Mouse (Mus musculus) CD8-positive naive resting alpha-beta T cell, adult 2 months (primary cell): Measurements from ENCODE around the gene Ttc30b.
"Not testable (repeated sequence)": the region's sequence is repeated elsewhere in the genome, so short reads cannot be mapped to it uniquely, and the experiment has no call there.

Experiments used
- DNase-seq, 2 experiments: peaks; one replicate each; pipeline ENCODE4 v3.0.0; 2022; ENCODE audit warnings: low read depth in 2 of 2, low spot score in 2 of 2

The Ttc30b gene

GRCm38 (mm10) chr2:75953320-75953719, 14.9 kb upstream of the Ttc30b start:
- no peak for DNase-seq

- DNase-seq = no peak
Observed at GRCm38 (mm10) chr2:75950685-75951084, 12.3 kb upstream of the Ttc30b start.

- not testable (repeated sequence) for DNase-seq
Observed at GRCm38 (mm10) chr2:75937520-75938116, 767 bp downstream of the Ttc30b start.

GRCm38 (mm10) chr2:75936685-75937084, 1.7 kb downstream of the Ttc30b start:
- DNase-seq = not testable (repeated sequence)

GRCm38 (mm10) chr2:75933541-75933940, 4.8 kb downstream of the Ttc30b start:
- no peak for DNase-seq

- DNase-seq = no peak
Observed at GRCm38 (mm10) chr2:75930941-75931340, 7.4 kb downstream of the Ttc30b start.

- DNase-seq = no peak
Observed at GRCm38 (mm10) chr2:75929786-75930444, 8.5 kb downstream of the Ttc30b start.

- no peak for DNase-seq
Observed at GRCm38 (mm10) chr2:75929141-75929540, 9.2 kb downstream of the Ttc30b start.

GRCm38 (mm10) chr2:75928011-75928410, 10.4 kb downstream of the Ttc30b start:
- DNase-seq = no peak

GRCm38 (mm10) chr2:75926061-75926460, 12.3 kb downstream of the Ttc30b start:
- DNase-seq = no peak

- DNase-seq = no peak
Observed at GRCm38 (mm10) chr2:75923807-75924340, 14.5 kb downstream of the Ttc30b start.

GRCm38 (mm10) chr2:75915040-75915439, 23.3 kb downstream of the Ttc30b start:
- DNase-seq = peak in 1 of 2 experiments; percentile 9

- no peak for DNase-seq
Observed at GRCm38 (mm10) chr2:75907142-75907541, 31.2 kb downstream of the Ttc30b start.

- no peak for DNase-seq
Observed at GRCm38 (mm10) chr2:75901869-75902268, 36.5 kb downstream of the Ttc30b start.

GRCm38 (mm10) chr2:75900281-75900680, 38.1 kb downstream of the Ttc30b start:
- no peak for DNase-seq

GRCm38 (mm10) chr2:75895711-75896110, 42.7 kb downstream of the Ttc30b start:
- DNase-seq = no peak

GRCm38 (mm10) chr2:75891981-75892380, 46.4 kb downstream of the Ttc30b start:
- peak; percentile 25 to 26 for DNase-seq
